Mouse (Mus musculus) megakaryocyte, embryonic 14.5 days (primary cell): Measurements from ENCODE around the gene Snap91.

Experiments
- FLI1 ChIP-seq: IDR thresholded peaks from 2 replicates; pipeline ENCODE4 v1.6.1; 2012; ENCODE audit warnings: low read length, inconsistent platforms, mixed read lengths
- GATA1 ChIP-seq: IDR thresholded peaks from 3 replicates; pipeline ENCODE4 v1.6.1; 2012; ENCODE audit warnings: mixed read lengths, low read length, inconsistent platforms, borderline replicate concordance

DNA sequence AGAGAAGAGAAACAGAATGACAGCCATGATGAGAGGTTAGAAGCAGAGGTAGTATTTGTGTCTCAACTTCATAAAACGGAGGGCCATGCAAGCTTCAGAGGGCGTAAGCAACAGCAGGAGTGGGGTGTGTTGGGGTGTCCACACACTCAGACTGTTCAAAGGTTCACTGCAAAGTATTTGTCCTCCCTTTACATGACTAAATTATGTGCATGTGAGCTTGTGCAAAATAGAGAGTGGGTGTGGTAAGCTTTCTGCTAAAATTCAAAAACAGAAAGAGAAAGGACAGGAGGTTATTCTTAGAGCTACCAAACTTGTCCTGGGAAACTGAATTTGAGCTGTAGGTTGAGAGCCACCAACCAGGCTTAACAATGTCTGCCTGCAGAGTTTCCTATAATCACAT is 97.6 kb downstream of the Snap91 start:
- TF ChIP-seq FLI1, result no peak
- TF ChIP-seq GATA1, result no peak
